ENCODE assay signal across 8 mouse cellular contexts in the genomic region with DNA sequence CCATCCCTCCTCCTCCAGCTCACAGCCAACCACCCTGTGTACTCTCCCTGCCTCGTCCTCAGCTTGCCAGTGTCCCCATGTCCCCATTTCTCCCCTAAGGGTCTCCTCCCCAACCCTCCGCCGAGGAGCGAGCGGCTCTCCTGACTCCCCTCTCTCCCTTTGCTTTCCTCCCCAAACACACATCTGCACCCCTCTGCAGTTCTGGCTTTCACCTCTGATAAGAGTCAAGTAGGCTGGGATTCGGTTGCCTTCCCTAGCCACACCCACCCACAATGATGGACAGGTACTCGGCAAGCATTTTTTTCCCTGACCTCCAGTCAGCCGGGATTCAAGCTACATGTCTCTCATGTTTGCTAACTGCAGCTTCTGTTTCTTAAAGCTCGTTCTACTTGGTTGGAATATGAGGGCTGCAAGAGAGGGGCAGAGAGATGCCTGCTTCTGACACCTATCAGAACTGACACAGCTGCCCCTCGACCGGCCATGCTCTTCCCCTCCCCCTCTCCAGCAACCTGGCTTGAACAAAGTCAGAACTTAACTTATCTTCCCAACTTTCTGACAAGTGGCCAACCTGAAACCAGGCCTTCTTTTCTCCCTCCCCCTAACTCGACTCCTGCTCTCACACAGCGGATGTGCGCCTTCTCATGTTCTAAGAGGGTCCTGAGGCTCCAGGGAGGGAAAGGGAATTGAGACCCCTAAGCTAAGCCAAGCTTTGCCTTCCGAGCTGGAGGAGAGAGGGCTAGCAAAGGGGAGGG. TPM values are rescaled to one million over a fixed set of nuclear protein-coding genes. Genes with fewer than 3 reads are reported as not detected.
DNase-seq lines count a peak whose midpoint lies in the region; ATAC-seq and TF ChIP-seq lines count a peak whose summit lies in the region.
"Had no signal": no experiment of that assay in that cellular context is flagged by ENCODE, and none has a peak within 500 bp of the region (broad histone marks: within the 10 kb centered on the region; RNA-seq: fewer than 3 reads in every experiment).

No protein-coding gene starts in this region.

- peaks cover 5% of the 10 kb centered on the region for H3K4me1 ChIP-seq in ES-Bruce4 (ENCODE audit: control insufficient read depth, insufficient read depth, low read length)
- peaks cover 16% of the 10 kb centered on the region for H3K4me1 ChIP-seq in forebrain, embryonic 11.5 days (replicated peaks; ENCODE audit: control insufficient read depth, insufficient read depth, low read length)
- H3K4me1 ChIP-seq in limb, embryonic 12.5 days (replicated peaks): peaks cover 64% of the 10 kb centered on the region
- 0 out of 2 replicates have a peak, but pooled peaks cover 7% of the 10 kb centered on the region for H3K4me1 ChIP-seq in midbrain, postnatal 0 days (ENCODE audit: insufficient read depth, low read length)

- H3K9me3 ChIP-seq in ES-Bruce4 (replicated peaks; ENCODE audit: control insufficient read depth, insufficient read depth, low read length, poor library complexity, severe bottlenecking): no peaks in the 10 kb centered on the region
- H3K9me3 ChIP-seq in forebrain, embryonic 11.5 days (ENCODE audit: control insufficient read depth, low read length): no peaks in the 10 kb centered on the region
- no peaks in the 10 kb centered on the region for H3K9me3 ChIP-seq in limb, embryonic 12.5 days
- H3K9me3 ChIP-seq in midbrain, postnatal 0 days (ENCODE audit: low read length): no peaks in the 10 kb centered on the region

- no peak; the same call in 1 of the 2 replicates for ATAC-seq in forebrain, embryonic 11.5 days (replicated peaks; ENCODE audit: low FRiP score)
- no peak for ATAC-seq in limb, embryonic 12.5 days (ENCODE audit: insufficient number of reproducible peaks, insufficient read depth, low FRiP score, low TSS enrichment, low read depth)
- ATAC-seq in midbrain, postnatal 0 days (ENCODE audit: low FRiP score): no peak

- peak overlapping the region; percentile 83; the same call in 1 of the 2 replicates for H3K9ac ChIP-seq in ES-Bruce4 (ENCODE audit: low read depth, poor library complexity, severe bottlenecking)
- peak overlapping the region; percentile 90 for H3K9ac ChIP-seq in forebrain, embryonic 11.5 days (ENCODE audit: low read length)
- peak overlapping the region; percentile 90 for H3K9ac ChIP-seq in limb, embryonic 12.5 days (replicated peaks)
- peak overlapping the region; percentile 61 for H3K9ac ChIP-seq in midbrain, postnatal 0 days (replicated peaks; ENCODE audit: low read length, poor library complexity, severe bottlenecking)

- H3K27ac ChIP-seq in ES-Bruce4 (ENCODE audit: insufficient read depth, low read length): no peak overlapping the region
- H3K27ac ChIP-seq in forebrain, embryonic 11.5 days (ENCODE audit: low read depth, low read length): peak overlapping the region; percentile 34; the same call in 1 of the 2 replicates
- peak overlapping the region; percentile 93 for H3K27ac ChIP-seq in limb, embryonic 12.5 days
- peak overlapping the region; percentile 79 for H3K27ac ChIP-seq in midbrain, postnatal 0 days (ENCODE audit: low read depth, low read length)

- no peak for TF ChIP-seq POLR2A in ES-Bruce4 (IDR thresholded peaks at IDR 0.05; ENCODE audit: insufficient read depth, low read length)

- DNase-seq in 3T3-L1 (ENCODE audit: low read depth, low spot score): peak; percentile 88
- peak; percentile 71 for DNase-seq in forebrain, embryonic 11.5 days (ENCODE audit: low spot score)
- DNase-seq in midbrain, postnatal 0 days (ENCODE audit: low spot score): peak; percentile 52
- DNase-seq in layer of hippocampus, adult 9-11 months: no peak
- no peak for DNase-seq in frontal cortex, postnatal 14 days (ENCODE audit: low spot score in 2 of 2)

- no peaks in the 10 kb centered on the region for H3K27me3 ChIP-seq in ES-Bruce4 (ENCODE audit: control insufficient read depth, insufficient read depth, low read length, poor library complexity, severe bottlenecking)
- no peaks in the 10 kb centered on the region for H3K27me3 ChIP-seq in forebrain, embryonic 11.5 days (ENCODE audit: control insufficient read depth, insufficient read depth, low read length)
- H3K27me3 ChIP-seq in limb, embryonic 12.5 days: no peaks in the 10 kb centered on the region
- no peaks in the 10 kb centered on the region for H3K27me3 ChIP-seq in midbrain, postnatal 0 days (ENCODE audit: insufficient read depth, low read length)

- peak overlapping the region; percentile 61 for H3K4me2 ChIP-seq in forebrain, embryonic 11.5 days (ENCODE audit: low read depth, low read length, severe bottlenecking)
- H3K4me2 ChIP-seq in limb, embryonic 12.5 days: peak overlapping the region; percentile 94
- peak overlapping the region; percentile 64 for H3K4me2 ChIP-seq in midbrain, postnatal 0 days (ENCODE audit: low read depth, low read length, poor library complexity, severe bottlenecking)

- WGBS in forebrain, embryonic 11.5 days: 2% methylated on average over 15 of the region's 15 CpGs
- whole genome bisulfite sequencing in limb, embryonic 12.5 days: under 1% methylated on average over 15 of the region's 15 CpGs
- 4% methylated on average over 14 of the region's 15 CpGs for WGBS in midbrain, postnatal 0 days

- H3K4me3 ChIP-seq in ES-Bruce4 (ENCODE audit: low read depth, low read length): peak overlapping the region; percentile 50
- H3K4me3 ChIP-seq in forebrain, embryonic 11.5 days (ENCODE audit: low read depth, low read length): peak overlapping the region; percentile 53
- peak overlapping the region; percentile 63 for H3K4me3 ChIP-seq in limb, embryonic 12.5 days (replicated peaks)
- H3K4me3 ChIP-seq in midbrain, postnatal 0 days (ENCODE audit: low read depth, low read length): peak overlapping the region; percentile 65
- H3K4me3 ChIP-seq: erythroblast, embryonic 14.5 days had no signal

- no peaks in the 10 kb centered on the region for H3K36me3 ChIP-seq in ES-Bruce4 (ENCODE audit: control insufficient read depth, insufficient read depth, low read length, poor library complexity, severe bottlenecking)
- H3K36me3 ChIP-seq in forebrain, embryonic 11.5 days (ENCODE audit: control insufficient read depth, insufficient read depth, low read length): no peaks in the 10 kb centered on the region
- peaks cover 7% of the 10 kb centered on the region for H3K36me3 ChIP-seq in limb, embryonic 12.5 days
- no peaks in the 10 kb centered on the region for H3K36me3 ChIP-seq in midbrain, postnatal 0 days (ENCODE audit: insufficient read depth, low read length)

- TF ChIP-seq CTCF in ES-Bruce4 (IDR thresholded peaks at IDR 0.05; ENCODE audit: low read depth, low read length): no peak
- TF ChIP-seq CTCF in midbrain, postnatal 0 days (IDR thresholded peaks at IDR 0.05): no peak

- TF ChIP-seq EP300 in ES-Bruce4 (IDR thresholded peaks at IDR 0.05; ENCODE audit: insufficient read depth, low read depth, low read length): no peak

RNA-seq across cellular contexts. Expression of gene Kirrel, which starts 2.0 kb away (rescaled TPM):
- 38.3 and 39.9 TPM in 2 replicates for polyA plus RNA-seq in ES-Bruce4 (2011; ENCODE audit: insufficient read depth, insufficient read length, low read depth, missing spikeins)
- polyA plus RNA-seq in forebrain, embryonic 11.5 days (2014; fragmentation: Nextera tagmentation; extraction: Ambion mirVana): 10.2 and 10.6 TPM in 2 replicates
- 17.5 and 22.1 TPM in 2 replicates for polyA plus RNA-seq in limb, embryonic 12.5 days (2016; fragmentation: Nextera tagmentation; extraction: Ambion mirVana)
- 11.1 and 11.3 TPM in 2 replicates for total RNA-seq in midbrain, postnatal 0 days (2014; rRNA removed)
- 3.3 and 4.0 TPM in 2 replicates for polyA plus RNA-seq in midbrain, postnatal 0 days (2015; fragmentation: Nextera tagmentation; extraction: Ambion mirVana)
- polyA plus RNA-seq: erythroblast, embryonic 14.5 days had no signal

Comparison
In these comparisons a context has a peak if more than half of its experiments do, and no peak if none do; other contexts are left out.
1. DNase-seq: peak in 3T3-L1 (single experiment), forebrain, embryonic 11.5 days (single experiment) and midbrain, postnatal 0 days (single experiment); none in layer of hippocampus, adult 9-11 months (single experiment) and frontal cortex, postnatal 14 days (0 of 2).
2. Peak in every context shown above with its lines, with median percentiles within 50 percentile points of each other: H3K4me3 ChIP-seq, H3K9ac ChIP-seq and H3K4me2 ChIP-seq.